9 mouse cellular contexts compared by ENCODE assay signal in the genomic region with DNA sequence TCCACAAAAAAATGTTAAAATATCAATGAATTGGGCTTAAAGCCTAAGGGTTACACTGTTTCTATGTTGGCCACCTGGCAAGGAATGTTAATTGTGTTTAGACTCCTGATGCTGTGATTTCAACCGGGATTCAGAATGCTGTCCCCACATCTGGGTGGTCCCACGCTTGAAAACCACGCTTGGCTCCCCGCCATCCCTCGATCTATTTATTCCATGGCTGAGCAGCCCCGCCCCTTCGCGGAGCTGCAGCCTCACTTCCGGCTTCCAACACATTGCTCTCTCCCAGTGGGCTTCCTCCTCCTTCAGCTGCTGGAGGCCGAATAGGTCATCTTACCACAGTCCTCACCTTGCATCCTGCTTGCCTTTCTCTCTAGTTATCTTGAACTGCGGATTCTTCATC. TPM values are rescaled to one million over a fixed set of nuclear protein-coding genes. Genes with fewer than 3 reads are reported as not detected.
DNase-seq lines count a peak whose midpoint lies in the region; ATAC-seq and TF ChIP-seq lines count a peak whose summit lies in the region.
"Had no signal": no experiment of that assay in that cellular context is flagged by ENCODE, and none has a peak within 500 bp of the region (broad histone marks: within the 10 kb centered on the region; RNA-seq: fewer than 3 reads in every experiment).

No protein-coding gene starts in this region.

- no peaks in the 10 kb centered on the region for H3K9me3 ChIP-seq in forebrain, postnatal 0 days (ENCODE audit: low read length)
- H3K9me3 ChIP-seq in lung, embryonic 14.5 days (ENCODE audit: low read depth, low read length): no peaks in the 10 kb centered on the region
- H3K9me3 ChIP-seq in neural tube, embryonic 15.5 days (replicated peaks): no peaks in the 10 kb centered on the region

- 2% methylated on average over 11 of the region's 11 CpGs for WGBS in forebrain, postnatal 0 days
- WGBS in lung, embryonic 14.5 days: 3% methylated on average over 11 of the region's 11 CpGs
- WGBS in neural tube, embryonic 15.5 days: 2% methylated on average over 11 of the region's 11 CpGs

- no peaks in the 10 kb centered on the region for H3K27me3 ChIP-seq in forebrain, postnatal 0 days (ENCODE audit: insufficient read depth, low read length)
- H3K27me3 ChIP-seq in lung, embryonic 14.5 days (ENCODE audit: insufficient read depth, low read length): no peaks in the 10 kb centered on the region
- H3K27me3 ChIP-seq in neural tube, embryonic 15.5 days (replicated peaks): no peaks in the 10 kb centered on the region

- H3K4me1 ChIP-seq in forebrain, postnatal 0 days (ENCODE audit: insufficient read depth): peaks cover 14% of the 10 kb centered on the region
- H3K4me1 ChIP-seq in lung, embryonic 14.5 days (ENCODE audit: insufficient read depth): 0 out of 2 replicates have a peak, but pooled peaks cover 2% of the 10 kb centered on the region
- peaks cover 20% of the 10 kb centered on the region for H3K4me1 ChIP-seq in neural tube, embryonic 15.5 days

- peak overlapping the region; percentile 91 for H3K27ac ChIP-seq in forebrain, postnatal 0 days (ENCODE audit: low read depth, low read length)
- peak overlapping the region; percentile 94 for H3K27ac ChIP-seq in lung, embryonic 14.5 days (ENCODE audit: low read depth)
- peak overlapping the region; percentile 94 for H3K27ac ChIP-seq in neural tube, embryonic 15.5 days (replicated peaks)

- TF ChIP-seq CTCF in forebrain, postnatal 0 days (IDR thresholded peaks at IDR 0.05; ENCODE audit: low read depth): no peak
- TF ChIP-seq CTCF in lung, embryonic 14.5 days (IDR thresholded peaks at IDR 0.05; ENCODE audit: low read depth): no peak

- peak; percentile 30 for ATAC-seq in forebrain, postnatal 0 days
- peak; percentile 50 for ATAC-seq in lung, embryonic 14.5 days (ENCODE audit: insufficient read depth)
- ATAC-seq in neural tube, embryonic 15.5 days (ENCODE audit: low FRiP score): peak; percentile 67; the same call in 1 of the 2 replicates
- ATAC-seq in frontal cortex, adult (ENCODE audit: low TSS enrichment): no peak

- H3K9ac ChIP-seq in forebrain, postnatal 0 days: peak overlapping the region; percentile 57; the same call in 1 of the 2 replicates
- 0 out of 2 replicates have a peak overlapping the region, but pooled peaks have one; percentile 60 for H3K9ac ChIP-seq in lung, embryonic 14.5 days
- peak overlapping the region; percentile 56 for H3K9ac ChIP-seq in neural tube, embryonic 15.5 days (replicated peaks)

- peak; percentile 71 for DNase-seq in right cerebral cortex, postnatal 4 days
- no peak for DNase-seq in right cerebral cortex, adult 18-20 months
- DNase-seq in cerebellum, adult 9-11 months: peak; percentile 63
- peak; percentile 76 for DNase-seq in forebrain, postnatal 0 days
- peak; percentile 47 for DNase-seq in induced T-regulatory cell, adult 2 months (ENCODE audit: low read depth)
- peak; percentile 95 for DNase-seq in lung, embryonic 14.5 days

- H3K36me3 ChIP-seq in forebrain, postnatal 0 days (ENCODE audit: insufficient read depth): no peaks in the 10 kb centered on the region
- H3K36me3 ChIP-seq in lung, embryonic 14.5 days (ENCODE audit: insufficient read depth): no peaks in the 10 kb centered on the region
- H3K36me3 ChIP-seq in neural tube, embryonic 15.5 days: no peaks in the 10 kb centered on the region

- peak overlapping the region; percentile 56 for H3K4me2 ChIP-seq in forebrain, postnatal 0 days (ENCODE audit: low read depth)
- H3K4me2 ChIP-seq in lung, embryonic 14.5 days: peak overlapping the region; percentile 66
- H3K4me2 ChIP-seq in neural tube, embryonic 15.5 days: peak overlapping the region; percentile 73

- H3K4me3 ChIP-seq in forebrain, postnatal 0 days (ENCODE audit: low read depth, low read length): peak overlapping the region; percentile 37
- H3K4me3 ChIP-seq in lung, embryonic 14.5 days (ENCODE audit: low read depth, low read length): peak overlapping the region; percentile 29
- peak overlapping the region; percentile 40 for H3K4me3 ChIP-seq in neural tube, embryonic 15.5 days (replicated peaks)

RNA-seq across cellular contexts. Expression of a gene that starts 8.9 kb away (rescaled TPM):
- not detected in 2 replicates for total RNA-seq in forebrain, postnatal 0 days (2014; rRNA removed)
- polyA plus RNA-seq in forebrain, postnatal 0 days (2015; fragmentation: Nextera tagmentation; extraction: Ambion mirVana): 0.30 and 0.49 TPM in 2 replicates
- polyA plus RNA-seq in lung, embryonic 14.5 days (2014; fragmentation: Nextera tagmentation; extraction: Ambion mirVana): 1.4 and 1.7 TPM in 2 replicates
- polyA plus RNA-seq in neural tube, embryonic 15.5 days (2015; fragmentation: Nextera tagmentation; extraction: Ambion mirVana): 1.1 TPM in 1 of 2 replicates, not detected in the other

RNA-seq across cellular contexts. Expression of a gene that starts 19.3 kb away (rescaled TPM):
- 81.0 and 93.3 TPM in 2 replicates for total RNA-seq in forebrain, postnatal 0 days (2014; rRNA removed)
- polyA plus RNA-seq in forebrain, postnatal 0 days (2015; fragmentation: Nextera tagmentation; extraction: Ambion mirVana): 41.0 and 47.6 TPM in 2 replicates
- polyA plus RNA-seq in lung, embryonic 14.5 days (2014; fragmentation: Nextera tagmentation; extraction: Ambion mirVana): 40.0 and 41.3 TPM in 2 replicates
- 50.4 and 54.5 TPM in 2 replicates for polyA plus RNA-seq in neural tube, embryonic 15.5 days (2015; fragmentation: Nextera tagmentation; extraction: Ambion mirVana)

RNA-seq across cellular contexts. Expression of a gene that starts 31.3 kb away (rescaled TPM):
- not detected in 2 replicates for total RNA-seq in forebrain, postnatal 0 days (2014; rRNA removed)
- not detected in 2 replicates for polyA plus RNA-seq in forebrain, postnatal 0 days (2015; fragmentation: Nextera tagmentation; extraction: Ambion mirVana)
- polyA plus RNA-seq in lung, embryonic 14.5 days (2014; fragmentation: Nextera tagmentation; extraction: Ambion mirVana): 0.32 TPM in 1 of 2 replicates, not detected in the other
- not detected in 2 replicates for polyA plus RNA-seq in neural tube, embryonic 15.5 days (2015; fragmentation: Nextera tagmentation; extraction: Ambion mirVana)
- total RNA-seq: gastrocnemius, adult 8-10 months had no signal

RNA-seq across cellular contexts. Expression of a gene that starts 39.1 kb away (rescaled TPM):
- 3.6 and 6.5 TPM in 2 replicates for total RNA-seq in forebrain, postnatal 0 days (2014; rRNA removed)
- polyA plus RNA-seq in forebrain, postnatal 0 days (2015; fragmentation: Nextera tagmentation; extraction: Ambion mirVana): 4.8 and 6.4 TPM in 2 replicates
- polyA plus RNA-seq in lung, embryonic 14.5 days (2014; fragmentation: Nextera tagmentation; extraction: Ambion mirVana): 12.0 and 12.5 TPM in 2 replicates
- 5.8 and 9.0 TPM in 2 replicates for polyA plus RNA-seq in neural tube, embryonic 15.5 days (2015; fragmentation: Nextera tagmentation; extraction: Ambion mirVana)

RNA-seq across cellular contexts. Expression of a gene that starts 39.2 kb away (rescaled TPM):
- total RNA-seq in forebrain, postnatal 0 days (2014; rRNA removed): 44.2 and 62.5 TPM in 2 replicates
- polyA plus RNA-seq in forebrain, postnatal 0 days (2015; fragmentation: Nextera tagmentation; extraction: Ambion mirVana): 38.9 and 46.9 TPM in 2 replicates
- polyA plus RNA-seq in lung, embryonic 14.5 days (2014; fragmentation: Nextera tagmentation; extraction: Ambion mirVana): 51.1 and 52.8 TPM in 2 replicates
- polyA plus RNA-seq in neural tube, embryonic 15.5 days (2015; fragmentation: Nextera tagmentation; extraction: Ambion mirVana): 37.9 and 40.0 TPM in 2 replicates
